Mouse (Mus musculus): Measurements from ENCODE around the gene Nfyb. TPM values are rescaled to one million over a fixed set of nuclear protein-coding genes. Genes with fewer than 3 reads are reported as not detected.

The Nfyb gene
- polyA plus RNA-seq, 1 experiment from 2014 or later = 22.2 TPM

DNA sequence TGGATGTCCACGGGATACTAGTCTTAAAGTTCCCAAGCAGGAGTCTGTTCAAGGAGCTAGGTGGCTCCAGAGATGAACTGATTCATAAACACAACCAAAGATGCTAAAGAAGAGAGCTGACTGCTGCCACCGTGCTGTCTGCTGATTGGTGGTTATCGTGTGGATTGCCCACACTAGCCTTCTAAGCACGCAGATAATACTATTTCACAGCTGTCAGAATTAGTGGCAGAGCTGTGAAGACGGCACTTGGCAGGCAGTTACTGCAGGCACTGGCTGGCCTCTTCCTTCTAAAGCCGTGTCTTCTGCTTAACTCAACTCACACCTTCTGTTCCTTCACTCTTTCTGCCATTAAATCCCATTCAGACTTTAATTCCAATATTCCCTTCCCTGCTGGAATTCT is 5.6 kb downstream of the Nfyb start:
- peaks cover 71% of the 10 kb centered on the region for H3K36me3 ChIP-seq
- no peaks in the 10 kb centered on the region for H3K9me3 ChIP-seq (replicated peaks)
- no peak overlapping the region for H3K27ac ChIP-seq
- 69% methylated on average over 6 of the region's 6 CpGs for WGBS
- no peak overlapping the region for H3K9ac ChIP-seq
- H3K4me2 ChIP-seq = no peak overlapping the region
- peaks cover 23% of the 10 kb centered on the region for H3K4me1 ChIP-seq (replicated peaks)
- H3K27me3 ChIP-seq = no peaks in the 10 kb centered on the region
- no peak overlapping the region for H3K4me3 ChIP-seq
- no peak for ATAC-seq (replicated peaks; ENCODE audit: insufficient number of reproducible peaks, insufficient read depth, low FRiP score, low read depth)

DNA sequence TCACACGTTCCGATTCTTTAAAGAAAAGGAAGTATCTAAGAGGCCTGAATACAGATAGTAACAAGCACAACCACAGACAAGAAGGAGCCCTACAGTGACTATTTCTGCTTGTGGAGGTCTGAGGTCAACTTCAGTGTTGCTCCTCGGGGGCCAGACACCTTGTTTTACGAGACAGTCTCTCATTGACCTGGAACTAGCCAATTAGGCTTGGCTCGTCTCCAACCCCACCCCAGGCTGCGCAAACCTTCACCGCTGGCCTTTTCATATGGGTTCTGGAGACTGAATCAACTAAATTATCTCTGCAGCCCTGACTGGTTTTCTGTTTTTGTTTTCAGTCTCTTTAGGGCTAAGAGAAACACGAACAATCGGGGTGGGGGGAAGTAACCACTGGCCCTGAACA is 6.6 kb downstream of the Nfyb start:
- H3K4me2 ChIP-seq = no peak overlapping the region
- H3K27ac ChIP-seq = no peak overlapping the region
- H3K27me3 ChIP-seq = no peaks in the 10 kb centered on the region
- no peak overlapping the region for H3K4me3 ChIP-seq
- peaks cover 19% of the 10 kb centered on the region for H3K4me1 ChIP-seq (replicated peaks)
- ATAC-seq (replicated peaks; ENCODE audit: insufficient number of reproducible peaks, insufficient read depth, low FRiP score, low read depth) = no peak
- H3K9ac ChIP-seq = no peak overlapping the region
- 75% methylated on average over 9 of the region's 9 CpGs for WGBS
- peaks cover 80% of the 10 kb centered on the region for H3K36me3 ChIP-seq
- no peaks in the 10 kb centered on the region for H3K9me3 ChIP-seq (replicated peaks)

- H3K4me3 ChIP-seq = no peak overlapping the region
- H3K27ac ChIP-seq = no peak overlapping the region
- peaks cover 88% of the 10 kb centered on the region for H3K36me3 ChIP-seq
- peaks cover 14% of the 10 kb centered on the region for H3K4me1 ChIP-seq (replicated peaks)
- ATAC-seq (replicated peaks; ENCODE audit: insufficient number of reproducible peaks, insufficient read depth, low FRiP score, low read depth) = no peak
- H3K27me3 ChIP-seq = no peaks in the 10 kb centered on the region
- H3K9ac ChIP-seq = no peak overlapping the region
- 88% methylated on average over 9 of the region's 9 CpGs for WGBS
- no peak overlapping the region for H3K4me2 ChIP-seq
- H3K9me3 ChIP-seq (replicated peaks) = no peaks in the 10 kb centered on the region
Measured at GRCm38 (mm10) chr10:82756466-82756865, 7.5 kb downstream of the Nfyb start.

GRCm38 (mm10) chr10:82755213-82755890 is 8.6 kb downstream of the Nfyb start:
- H3K4me1 ChIP-seq (replicated peaks) = peaks cover 5% of the 10 kb centered on the region; the same call in 1 of the 2 replicates
- no peaks in the 10 kb centered on the region for H3K9me3 ChIP-seq (replicated peaks)
- H3K9ac ChIP-seq = no peak overlapping the region
- no peaks in the 10 kb centered on the region for H3K27me3 ChIP-seq
- no peak for ATAC-seq (replicated peaks; ENCODE audit: insufficient number of reproducible peaks, insufficient read depth, low FRiP score, low read depth)
- 95% methylated on average over 11 of the region's 11 CpGs for WGBS
- H3K4me2 ChIP-seq = no peak overlapping the region
- no peak overlapping the region for H3K27ac ChIP-seq
- H3K4me3 ChIP-seq = no peak overlapping the region
- H3K36me3 ChIP-seq = peaks cover 93% of the 10 kb centered on the region

DNA sequence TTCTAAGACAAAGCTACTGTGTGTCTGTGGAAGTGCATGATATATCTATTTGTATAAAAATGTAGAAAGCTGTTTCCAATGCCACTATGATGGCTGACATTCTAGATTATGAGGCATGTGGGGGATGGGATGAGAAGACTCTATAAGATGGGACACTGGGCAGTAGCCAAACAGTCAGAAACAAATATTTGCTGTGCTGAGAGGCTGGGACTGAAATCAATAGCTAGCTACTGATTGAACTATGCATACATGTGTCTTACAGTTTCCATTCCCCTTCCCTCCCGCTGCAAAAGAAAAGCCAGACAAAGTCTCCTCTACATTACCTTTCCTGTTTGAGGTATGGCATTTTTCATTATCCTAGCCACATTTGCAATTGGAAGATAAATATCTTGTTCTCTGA is 9.3 kb downstream of the Nfyb start:
- no peak for ATAC-seq (replicated peaks; ENCODE audit: insufficient number of reproducible peaks, insufficient read depth, low FRiP score, low read depth)

DNA sequence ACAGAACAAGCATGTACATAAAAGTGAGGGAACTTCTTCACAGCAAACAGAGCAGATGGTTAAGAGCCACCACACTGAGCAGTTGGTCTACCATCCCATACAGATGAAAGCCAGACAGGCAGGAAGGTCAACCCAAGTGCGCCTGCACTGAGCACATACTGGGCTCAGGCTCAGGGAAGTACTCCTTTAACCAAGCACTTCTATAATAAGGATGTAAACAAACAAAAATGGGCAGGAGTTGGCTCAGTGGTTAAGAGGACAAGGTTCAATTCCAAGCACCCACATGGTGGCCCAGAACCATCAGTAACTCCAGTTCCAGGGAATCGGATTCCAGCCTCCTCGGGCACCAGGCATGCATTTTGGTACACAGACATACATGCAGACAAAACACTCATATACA is 11.0 kb downstream of the Nfyb start:
- Histone ChIP-seq H3K27ac (no peak overlapping the region), H3K9me3 (replicated peaks) (no peaks in the 10 kb centered on the region), H3K36me3 (peaks cover 91% of the 10 kb centered on the region), H3K9ac (no peak overlapping the region), H3K4me3 (no peak overlapping the region), H3K4me1 (replicated peaks) (no peaks in the 10 kb centered on the region), H3K27me3 (no peaks in the 10 kb centered on the region), H3K4me2 (no peak overlapping the region)
- 94% methylated on average over 3 of the region's 3 CpGs for whole genome bisulfite sequencing
- ATAC-seq (replicated peaks; ENCODE audit: insufficient number of reproducible peaks, insufficient read depth, low FRiP score, low read depth) = no peak

More for the DNA sequence above, 9.3 kb downstream of the Nfyb start:
- H3K9me3 ChIP-seq (replicated peaks) = no peaks in the 10 kb centered on the region
- no peak overlapping the region for H3K9ac ChIP-seq
- H3K4me1 ChIP-seq (replicated peaks) = no peaks in the 10 kb centered on the region
- H3K4me3 ChIP-seq = no peak overlapping the region
- no peak overlapping the region for H3K4me2 ChIP-seq
- no peaks in the 10 kb centered on the region for H3K27me3 ChIP-seq
- H3K27ac ChIP-seq = no peak overlapping the region
- WGBS = 97% methylated on average over 1 of the region's 1 CpGs
- peaks cover 92% of the 10 kb centered on the region for H3K36me3 ChIP-seq

- Histone ChIP-seq H3K9ac (no peak overlapping the region), H3K4me3 (no peak overlapping the region), H3K27ac (no peak overlapping the region), H3K4me1 (replicated peaks) (no peaks in the 10 kb centered on the region), H3K27me3 (no peaks in the 10 kb centered on the region), H3K4me2 (no peak overlapping the region), H3K9me3 (replicated peaks) (no peaks in the 10 kb centered on the region), H3K36me3 (peaks cover 86% of the 10 kb centered on the region)
- no peak for ATAC-seq (replicated peaks; ENCODE audit: insufficient number of reproducible peaks, insufficient read depth, low FRiP score, low read depth)
- 92% methylated on average over 6 of the region's 6 CpGs for WGBS
Measured at GRCm38 (mm10) chr10:82750778-82751177, 13.2 kb downstream of the Nfyb start.

DNA sequence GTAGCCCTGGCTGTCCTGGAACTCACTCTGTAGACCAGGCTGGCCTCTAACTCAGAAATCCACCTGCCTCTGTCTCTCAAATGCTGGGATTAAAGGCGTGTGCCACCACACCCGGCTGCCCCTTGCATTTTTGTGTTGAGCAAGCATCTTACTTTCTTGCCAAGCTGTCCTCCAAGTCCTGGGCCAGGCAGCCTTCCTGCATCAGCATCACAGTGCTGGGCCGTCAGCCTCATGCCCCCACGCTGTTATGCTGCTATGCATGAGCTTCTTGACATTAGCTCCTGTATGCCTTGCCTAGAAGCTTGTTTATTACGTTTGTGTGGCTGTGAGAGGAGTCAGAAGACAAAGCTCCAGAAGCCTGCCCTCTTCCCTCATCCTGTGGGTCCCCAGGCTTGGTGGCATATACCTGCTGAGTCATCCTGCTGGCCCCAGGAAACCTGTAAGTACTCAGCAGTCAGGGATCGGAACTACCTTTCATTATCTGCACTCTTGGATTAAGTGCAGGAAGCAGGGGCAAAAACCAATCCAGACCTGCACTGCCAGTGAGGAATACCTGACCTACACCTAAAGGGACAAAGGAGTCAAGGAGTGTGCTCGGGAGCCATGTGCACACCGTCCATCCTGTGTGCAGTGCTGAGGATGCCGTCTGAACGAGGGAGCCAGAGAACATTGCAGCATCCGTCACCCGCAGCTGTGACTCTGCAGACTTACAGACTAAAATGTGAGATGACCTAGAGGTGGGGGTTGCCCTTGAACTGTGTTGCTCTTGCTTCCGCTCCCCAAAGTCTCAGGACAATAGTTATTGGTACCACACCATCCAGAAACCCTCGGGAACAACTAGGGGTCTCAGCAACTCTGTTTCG is 16.7 kb downstream of the Nfyb start:
- Histone ChIP-seq H3K9ac (no peak overlapping the region), H3K9me3 (replicated peaks) (no peaks in the 10 kb centered on the region), H3K27me3 (no peaks in the 10 kb centered on the region), H3K27ac (no peak overlapping the region), H3K4me2 (no peak overlapping the region), H3K36me3 (peaks cover 58% of the 10 kb centered on the region), H3K4me3 (no peak overlapping the region), H3K4me1 (replicated peaks) (no peaks in the 10 kb centered on the region)
- ATAC-seq (replicated peaks; ENCODE audit: insufficient number of reproducible peaks, insufficient read depth, low FRiP score, low read depth) = no peak
- WGBS = 80% methylated on average over 15 of the region's 15 CpGs

GRCm38 (mm10) chr10:82745301-82745700 is 18.6 kb downstream of the Nfyb start:
- Histone ChIP-seq H3K4me2 (no peak overlapping the region), H3K9me3 (replicated peaks) (no peaks in the 10 kb centered on the region), H3K27me3 (no peaks in the 10 kb centered on the region), H3K36me3 (peaks cover 43% of the 10 kb centered on the region), H3K27ac (no peak overlapping the region), H3K9ac (no peak overlapping the region), H3K4me1 (replicated peaks) (no peaks in the 10 kb centered on the region), H3K4me3 (no peak overlapping the region)
- ATAC-seq (replicated peaks; ENCODE audit: insufficient number of reproducible peaks, insufficient read depth, low FRiP score, low read depth) = no peak
- 87% methylated on average over 5 of the region's 5 CpGs for WGBS

DNA sequence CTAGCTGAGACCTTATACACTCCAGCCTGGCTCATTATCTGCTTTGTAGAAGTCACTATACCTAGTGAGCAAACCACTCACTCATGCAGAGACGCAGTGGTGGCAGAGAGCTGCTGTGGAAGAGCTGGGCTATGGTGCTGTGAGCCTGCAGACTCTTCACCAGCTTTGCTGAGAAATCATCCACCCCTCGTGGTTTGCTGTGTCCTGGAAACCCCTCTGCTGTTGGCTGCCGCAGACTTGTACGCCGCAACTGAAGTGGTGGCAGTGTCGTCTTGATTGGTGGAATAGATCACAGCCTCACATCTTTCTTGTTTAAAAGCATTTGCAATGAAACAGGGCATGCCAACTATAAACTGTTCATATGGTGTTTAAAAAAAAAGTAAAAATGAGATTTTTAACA is 19.6 kb downstream of the Nfyb start:
- 88% methylated on average over 6 of the region's 6 CpGs for WGBS
- H3K4me2 ChIP-seq = no peak overlapping the region
- H3K27me3 ChIP-seq = no peaks in the 10 kb centered on the region

GRCm38 (mm10) chr10:82742578-82742977 is 21.4 kb downstream of the Nfyb start:
- Histone ChIP-seq H3K4me3 (no peak overlapping the region), H3K27me3 (no peaks in the 10 kb centered on the region), H3K9ac (no peak overlapping the region), H3K27ac (no peak overlapping the region), H3K9me3 (replicated peaks) (no peaks in the 10 kb centered on the region), H3K36me3 (peaks cover 39% of the 10 kb centered on the region), H3K4me2 (no peak overlapping the region), H3K4me1 (replicated peaks) (no peaks in the 10 kb centered on the region)
- no peak for ATAC-seq (replicated peaks; ENCODE audit: insufficient number of reproducible peaks, insufficient read depth, low FRiP score, low read depth)
- WGBS = 77% methylated on average over 1 of the region's 1 CpGs

More for the DNA sequence above, 19.6 kb downstream of the Nfyb start:
- Histone ChIP-seq H3K27ac (no peak overlapping the region), H3K9ac (no peak overlapping the region), H3K4me1 (replicated peaks) (no peaks in the 10 kb centered on the region), H3K4me3 (no peak overlapping the region), H3K9me3 (replicated peaks) (no peaks in the 10 kb centered on the region), H3K36me3 (peaks cover 44% of the 10 kb centered on the region)
- ATAC-seq (replicated peaks; ENCODE audit: insufficient number of reproducible peaks, insufficient read depth, low FRiP score, low read depth) = no peak
